Mouse (Mus musculus) left cerebral cortex, postnatal 4 days (tissue): ENCODE results near the gene Plekho1. TPM values are rescaled to one million over a fixed set of nuclear protein-coding genes. Genes with fewer than 3 reads are reported as not detected.
A peak's percentile ranks its signal among the peaks of the same experiment; 100 is the strongest.
"Not testable (repeated sequence)": the region's sequence is repeated elsewhere in the genome, so short reads cannot be mapped to it uniquely, and the experiment has no call there.

Experiments
- DNase-seq: peaks from one replicate; pipeline ENCODE4 v3.0.0-alpha.2; 2022
- intact Hi-C: fragments of 180-260 bp; cut with DNase I; formaldehyde crosslinking; loops from one replicate; pipeline ENCODE4 v1.15.1; 2025
- total RNA-seq, 2 experiments: library from RNA; stranded (reverse); gene quantifications; 2 replicates each; pipeline ENCODE4 v1.2.3; 2021

The Plekho1 gene
- 10 to 100 TPM; 83.3 to 89.3 TPM for total RNA-seq

GRCm38 (mm10) chr3:95995802-95996428 is at the start of gene Plekho1:
Gene Plekho1 (minus strand): TSS chr3:95996001.
- peak; percentile 65 for DNase-seq
- intact Hi-C loops = no loop called here

DNA sequence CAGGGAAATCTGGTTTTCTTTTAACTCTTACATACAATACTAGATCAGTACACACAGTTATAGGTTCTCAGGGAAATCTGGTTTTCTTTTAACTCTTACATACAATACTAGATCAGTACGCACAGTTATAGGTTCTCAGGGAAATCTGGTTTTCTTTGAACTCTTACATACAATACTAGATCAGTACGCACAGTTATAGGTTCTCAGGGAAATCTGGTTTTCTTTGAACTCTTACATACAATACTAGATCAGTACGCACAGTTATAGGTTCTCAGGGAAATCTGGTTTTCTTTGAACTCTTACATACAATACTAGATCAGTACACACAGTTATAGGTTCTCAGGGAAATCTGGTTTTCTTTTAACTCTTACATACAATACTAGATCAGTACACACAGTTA is 48.8 kb upstream of the Plekho1 start:
- intact Hi-C loops, DNase-seq: not testable (repeated sequence)

- intact Hi-C loops = no loop called here
- DNase-seq = no peak
Observed at GRCm38 (mm10) chr3:96043104-96043503, 47.3 kb upstream of the Plekho1 start.

DNA sequence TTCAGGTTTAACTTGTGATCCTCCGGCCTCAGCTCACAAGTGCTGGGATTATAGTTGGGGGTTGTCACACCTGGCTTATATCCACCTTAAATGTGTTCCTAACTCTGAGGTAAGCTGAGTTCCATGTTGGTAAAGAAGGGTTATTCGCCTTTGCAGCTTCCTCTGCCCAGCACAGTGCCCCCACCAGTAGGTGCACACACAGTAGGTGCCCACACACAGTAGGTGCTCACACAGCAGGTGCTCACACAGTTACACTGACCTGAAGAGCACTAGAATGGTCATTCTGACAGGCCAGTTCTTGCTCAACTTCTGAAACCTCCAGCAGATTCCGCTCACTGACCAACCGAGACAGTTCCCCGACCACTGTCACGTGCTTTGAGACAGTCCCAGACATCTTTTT is 45.3 kb upstream of the Plekho1 start:
- intact Hi-C loops = no loop called here

DNA sequence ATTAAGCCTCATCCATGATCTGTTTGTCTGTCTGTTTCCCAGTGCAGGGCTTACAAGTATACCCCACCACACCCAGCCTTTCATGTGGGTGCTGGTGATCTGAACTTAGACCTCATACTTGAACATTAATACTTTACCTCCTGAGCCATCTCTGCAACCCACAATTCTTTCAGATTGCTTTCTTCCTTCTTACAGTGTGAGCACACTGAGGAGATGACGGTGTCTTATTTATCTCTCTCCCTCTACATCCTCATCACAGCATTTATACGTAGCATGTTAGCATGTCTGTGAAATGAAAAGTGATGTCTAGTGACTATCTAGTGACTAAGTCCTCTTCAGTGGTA is 44.8 kb upstream of the Plekho1 start:
- intact Hi-C loops = no loop called here
- DNase-seq = no peak

More for the DNA sequence above, 45.3 kb upstream of the Plekho1 start:
- no peak for DNase-seq

DNA sequence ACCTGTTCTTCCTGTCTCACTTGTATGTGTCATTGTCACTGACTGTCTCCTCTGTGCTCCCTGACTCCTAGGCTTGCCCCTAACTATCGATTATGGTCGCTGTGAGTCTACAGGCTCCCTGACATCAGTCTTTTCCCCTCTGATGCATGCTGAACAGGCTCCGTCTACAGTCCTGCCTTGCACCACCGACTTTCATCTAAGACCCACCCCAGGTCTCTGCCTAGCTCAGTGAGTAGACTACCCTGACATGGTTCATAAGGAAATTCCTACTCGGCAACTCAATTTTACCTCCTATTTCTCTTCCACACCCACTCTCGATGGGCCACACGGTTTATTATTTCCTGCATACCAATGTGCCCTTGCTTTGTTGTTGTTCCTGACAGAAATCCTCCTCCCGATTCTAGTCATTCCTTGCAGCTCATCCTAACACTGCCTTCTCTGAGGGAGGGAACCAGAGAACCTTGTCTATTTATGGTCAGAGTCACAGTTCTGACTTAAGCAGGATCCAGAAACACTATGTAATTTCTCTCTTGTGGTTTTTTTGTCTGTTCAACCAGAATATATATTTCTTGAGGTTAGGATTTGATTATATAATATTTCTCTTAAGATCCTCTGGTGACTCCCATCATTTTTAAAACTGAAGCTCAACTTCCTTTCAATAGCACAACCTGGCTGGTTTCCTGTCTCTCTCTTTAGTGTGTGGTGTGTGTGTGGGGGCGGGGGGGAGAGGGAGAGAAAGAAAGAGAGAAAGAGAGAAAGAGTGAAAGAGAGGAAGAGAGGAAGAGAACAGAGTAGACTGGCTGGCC is 44.3 kb upstream of the Plekho1 start:
- DNase-seq = no peak
- intact Hi-C loops = no loop called here

DNA sequence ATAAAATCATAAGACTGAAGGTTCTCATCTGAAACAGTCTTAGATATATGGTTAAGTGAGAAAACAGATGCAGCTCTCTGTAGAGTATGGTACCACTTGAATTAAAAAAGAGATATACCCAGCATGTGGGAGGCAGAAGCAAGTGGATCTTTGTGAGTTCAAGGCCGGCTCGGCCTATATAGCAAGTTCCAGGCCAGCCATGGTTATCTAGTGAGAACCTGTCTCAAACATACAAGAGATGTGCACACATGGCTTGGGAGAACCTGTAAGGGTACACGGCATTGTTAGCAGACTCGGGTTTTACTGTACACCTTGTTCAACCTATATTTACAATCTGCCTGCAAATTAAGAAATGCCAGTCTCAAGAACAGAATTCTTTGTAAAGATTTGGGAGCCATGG is 43.0 kb upstream of the Plekho1 start:
- no peak for DNase-seq
- intact Hi-C loops = no loop called here

GRCm38 (mm10) chr3:96038156-96038555 is 42.4 kb upstream of the Plekho1 start:
- intact Hi-C loops = no loop called here

GRCm38 (mm10) chr3:96036796-96037195 is 41.0 kb upstream of the Plekho1 start:
- no peak for DNase-seq
- intact Hi-C loops = no loop called here

More at GRCm38 (mm10) chr3:96038156-96038555, 42.4 kb upstream of the Plekho1 start:
- no peak for DNase-seq

GRCm38 (mm10) chr3:96033046-96033445 is 37.2 kb upstream of the Plekho1 start:
- intact Hi-C loops = no loop called here
- no peak for DNase-seq

- intact Hi-C loops = no loop called here
- no peak for DNase-seq
Observed at GRCm38 (mm10) chr3:96032652-96033017, 36.8 kb upstream of the Plekho1 start.

DNA sequence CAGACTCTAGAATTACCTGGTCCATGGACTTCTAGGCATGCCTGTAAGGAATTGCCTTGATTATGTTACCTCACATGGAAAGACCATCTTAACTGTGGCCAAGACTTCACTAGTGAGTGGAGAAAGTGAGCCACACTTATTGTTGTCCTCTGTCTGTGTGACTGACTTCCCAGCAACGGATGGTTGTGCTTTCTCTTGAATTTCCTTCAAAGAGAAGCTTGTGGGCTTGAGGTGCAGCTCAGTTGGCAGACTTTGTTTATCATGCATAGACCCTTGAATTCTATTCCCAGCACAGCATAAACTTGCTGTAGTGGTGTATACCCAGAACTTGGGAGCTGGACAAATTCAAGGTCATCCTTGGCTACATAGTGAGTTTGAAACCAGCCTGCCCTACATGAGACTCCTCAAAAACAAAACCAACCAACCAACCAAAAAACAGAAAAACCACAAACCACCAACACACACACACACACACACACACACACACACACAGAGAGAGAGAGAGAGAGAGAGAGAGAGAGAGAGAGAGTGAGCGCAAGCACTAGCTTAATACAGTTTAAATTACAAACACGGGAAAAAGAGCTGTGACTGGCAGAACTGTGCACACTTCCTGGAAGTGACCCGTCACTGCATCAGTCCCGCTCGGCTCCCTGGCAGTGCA is 36.3 kb upstream of the Plekho1 start:
- intact Hi-C loops = no loop called here
- no peak for DNase-seq

DNA sequence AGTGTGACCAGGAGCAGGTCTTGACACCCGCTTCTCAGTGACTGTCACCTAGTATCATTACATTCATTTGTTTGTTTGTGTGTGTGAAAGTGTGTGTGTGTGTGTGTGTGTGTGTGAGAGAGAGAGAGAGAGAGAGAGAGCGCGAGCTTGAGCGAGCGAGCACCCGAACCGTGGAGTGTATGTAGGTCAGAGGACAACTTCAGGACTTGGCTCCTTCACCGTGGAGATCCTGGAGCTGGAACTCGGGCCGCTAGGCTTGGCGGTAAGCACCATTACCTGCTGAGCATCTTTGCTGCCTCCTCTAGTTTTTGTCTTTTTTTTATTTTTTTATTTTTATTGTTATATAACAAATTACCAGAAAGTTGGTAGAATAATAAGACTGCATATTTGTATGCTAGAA is 34.0 kb upstream of the Plekho1 start:
- no peak for DNase-seq
- intact Hi-C loops = no loop called here

GRCm38 (mm10) chr3:96029336-96029735 is 33.5 kb upstream of the Plekho1 start:
- intact Hi-C loops = no loop called here
- DNase-seq = no peak

GRCm38 (mm10) chr3:96027875-96028274 is 32.1 kb upstream of the Plekho1 start:
- DNase-seq = no peak
- intact Hi-C loops = no loop called here

GRCm38 (mm10) chr3:96027145-96027544 is 31.3 kb upstream of the Plekho1 start:
- intact Hi-C loops = no loop called here
- DNase-seq = no peak

GRCm38 (mm10) chr3:96021421-96022128 is 25.8 kb upstream of the Plekho1 start:
- intact Hi-C loops = no loop called here
- DNase-seq = no peak

DNA sequence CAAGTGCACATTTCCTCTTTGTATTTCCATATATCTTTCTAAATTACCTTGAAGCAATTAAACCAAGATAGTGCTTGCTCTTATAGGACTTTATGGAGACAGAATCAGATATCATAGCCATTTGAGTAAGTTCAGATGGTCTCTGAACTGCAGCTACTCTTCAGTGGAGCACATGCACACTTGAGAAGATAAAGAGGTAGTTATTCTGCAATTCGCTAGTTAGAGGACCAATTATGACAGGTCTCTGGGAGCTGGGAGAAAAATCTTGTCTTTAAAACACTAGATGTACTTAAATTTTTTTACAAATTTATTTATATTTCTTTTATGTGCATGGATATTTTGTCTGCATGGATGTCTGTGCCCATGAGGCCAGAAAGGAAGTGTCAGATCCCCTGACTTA is 24.9 kb upstream of the Plekho1 start:
- intact Hi-C loops = no loop called here
- no peak for DNase-seq

DNA sequence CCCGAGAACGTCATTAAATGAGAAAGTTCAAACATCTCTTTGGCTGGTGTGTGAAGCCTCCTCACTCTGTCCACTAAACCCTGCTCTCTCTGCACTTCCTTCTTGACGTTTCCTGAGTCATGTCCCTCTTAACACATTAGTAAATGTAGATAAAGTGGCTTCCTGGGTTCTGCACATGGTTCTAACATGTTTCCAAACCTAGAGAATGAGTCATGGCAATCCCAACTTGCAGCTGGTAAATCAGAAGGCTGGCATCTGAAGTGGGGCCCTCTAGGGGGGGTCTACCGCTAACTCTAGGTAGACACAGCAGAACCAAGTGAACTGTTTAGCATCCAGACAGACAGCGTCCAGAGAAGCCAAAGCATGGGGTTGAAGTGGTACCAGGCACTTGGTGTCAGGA is 21.7 kb upstream of the Plekho1 start:
- intact Hi-C loops = no loop called here
- no peak for DNase-seq

GRCm38 (mm10) chr3:96016257-96016889 is 20.6 kb upstream of the Plekho1 start:
- intact Hi-C loops = no loop called here
- DNase-seq = no peak

- no peak for DNase-seq
- intact Hi-C loops = no loop called here
Observed at GRCm38 (mm10) chr3:96015681-96016080, 19.9 kb upstream of the Plekho1 start.
